Mouse (Mus musculus) ovary, postnatal 36 days (tissue): ENCODE data around the gene Hbs1l.

ENCODE experiments used
- DNase-seq: peaks from one replicate; pipeline ENCODE4 v3.0.0; 2022; ENCODE audit warnings: low spot score, mixed read lengths

The Hbs1l gene

GRCm38 (mm10) chr10:21401259-21401658 is 105.5 kb downstream of the Hbs1l start:
- no peak for DNase-seq

DNA sequence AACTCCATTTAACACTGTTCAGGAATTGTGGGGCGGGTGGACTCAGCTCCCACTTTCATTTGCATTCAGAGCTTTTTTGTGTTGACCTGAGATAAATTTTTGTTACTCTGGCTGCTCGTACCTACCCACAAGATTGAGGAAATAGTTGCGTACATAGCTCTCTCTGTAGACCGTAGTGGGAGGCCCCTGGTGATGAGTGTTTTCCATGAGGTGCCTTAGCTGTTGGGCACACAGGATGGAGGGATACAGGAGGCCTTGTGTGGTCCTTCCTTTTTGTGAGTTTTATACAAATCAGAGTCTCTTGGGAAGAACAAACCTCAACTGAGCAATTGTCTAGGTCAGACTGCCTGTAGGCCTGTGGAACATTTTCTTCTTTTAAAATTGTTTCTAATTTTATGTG is 109.0 kb downstream of the Hbs1l start:
- no peak for DNase-seq

DNA sequence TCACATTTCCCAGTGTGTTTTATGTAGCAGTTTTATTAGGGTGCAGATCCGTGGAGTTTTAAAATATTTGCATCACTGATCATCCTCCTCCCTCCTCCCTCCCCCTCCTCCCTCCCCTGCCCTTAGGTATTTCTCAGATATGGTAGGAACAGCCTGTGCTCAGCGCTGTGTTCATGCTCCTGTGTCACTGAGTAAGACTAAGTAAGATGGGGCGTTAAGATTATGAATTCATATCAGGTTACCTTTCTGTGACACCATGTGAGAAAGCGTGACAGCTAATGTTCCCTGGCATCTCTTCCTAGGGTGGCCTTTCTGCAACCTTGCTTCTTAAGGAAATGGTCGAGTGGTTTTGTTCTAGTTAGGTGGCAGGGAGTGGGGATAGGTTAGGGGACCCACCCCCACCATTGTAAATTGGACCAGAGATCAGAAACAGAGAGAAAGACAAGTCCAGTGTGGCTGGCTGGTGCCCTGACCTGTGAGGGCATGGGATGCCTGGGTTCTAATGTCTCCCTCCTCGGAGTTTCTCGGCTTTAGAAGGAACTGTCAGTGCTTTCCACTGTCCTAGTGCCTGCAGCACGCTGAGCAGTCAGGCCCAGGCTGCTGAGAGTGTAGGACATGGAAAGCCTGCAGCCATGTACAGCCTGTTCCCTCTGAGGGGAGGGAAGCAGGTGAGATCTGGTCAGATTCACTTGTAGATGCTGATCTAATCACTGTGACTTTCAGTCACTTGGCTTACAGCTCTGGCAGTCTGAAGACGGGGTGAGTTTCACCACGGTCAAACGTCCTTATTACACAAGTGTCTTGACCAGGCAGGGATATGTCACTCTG is 110.1 kb downstream of the Hbs1l start:
- no peak for DNase-seq

DNA sequence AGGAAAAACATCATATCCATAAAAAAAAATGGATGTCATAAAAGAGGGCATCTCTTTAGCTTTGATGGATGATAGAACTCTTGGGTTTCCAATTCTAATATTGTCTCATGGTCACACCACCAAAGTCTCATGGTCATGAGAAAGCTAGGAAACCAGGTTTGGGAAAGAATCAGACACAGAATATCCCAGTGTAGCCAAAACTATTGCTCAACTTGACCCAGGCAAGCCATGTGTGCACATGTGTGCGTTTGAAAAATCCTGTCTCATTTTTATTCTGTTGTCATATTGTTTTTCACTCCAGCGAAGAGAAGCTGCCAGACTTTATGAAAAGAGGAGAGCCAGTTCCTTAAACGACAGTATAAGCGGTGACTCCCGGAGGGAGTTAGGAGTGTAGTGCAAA is 114.9 kb downstream of the Hbs1l start:
- no peak for DNase-seq

DNA sequence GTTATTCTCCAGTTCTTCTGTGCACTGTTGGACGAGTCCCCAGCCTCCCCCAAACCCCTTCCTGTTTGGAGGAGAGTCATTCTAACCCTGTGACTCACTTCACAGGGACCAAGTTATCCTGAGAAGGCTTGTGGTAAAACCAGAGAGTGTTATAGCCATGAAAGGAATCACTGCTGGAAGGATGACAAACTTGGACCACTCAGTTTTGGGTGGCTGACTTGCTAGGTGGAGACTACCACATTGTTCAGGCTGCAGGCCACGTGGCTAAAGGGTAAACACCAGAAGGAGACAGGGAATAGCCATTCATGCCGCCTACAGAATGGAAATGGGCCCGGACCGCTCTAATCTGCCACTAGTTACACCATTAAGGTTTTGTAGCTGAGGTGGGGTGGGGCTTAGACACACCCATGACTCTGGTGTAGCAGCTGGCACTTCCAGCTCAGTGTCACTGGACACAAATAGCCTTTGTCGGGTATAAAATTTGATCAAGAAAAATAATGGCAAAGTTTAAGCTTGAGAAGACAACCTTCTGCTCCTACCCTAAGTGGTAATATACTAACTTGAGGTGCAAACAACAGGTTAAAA is 115.9 kb downstream of the Hbs1l start:
- DNase-seq, result no peak

DNA sequence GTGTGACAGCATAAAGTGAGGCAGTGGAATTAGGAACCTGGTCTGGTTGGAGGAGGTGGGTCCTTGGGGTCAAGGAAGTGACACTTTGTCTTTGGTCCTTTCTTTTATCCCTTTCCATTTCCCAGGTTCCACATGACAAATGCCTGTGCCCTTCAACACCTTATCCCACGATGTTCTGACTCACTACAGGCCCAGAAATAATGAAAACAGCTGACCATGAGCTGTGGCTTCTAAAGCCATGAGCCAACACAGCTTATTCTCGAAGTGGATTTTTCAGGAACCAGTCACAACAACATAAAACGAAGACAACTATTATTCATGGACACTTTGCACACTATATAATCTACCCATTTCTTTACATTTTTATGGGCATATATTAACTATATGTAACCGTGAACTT is 119.3 kb downstream of the Hbs1l start:
- no peak for DNase-seq

DNA sequence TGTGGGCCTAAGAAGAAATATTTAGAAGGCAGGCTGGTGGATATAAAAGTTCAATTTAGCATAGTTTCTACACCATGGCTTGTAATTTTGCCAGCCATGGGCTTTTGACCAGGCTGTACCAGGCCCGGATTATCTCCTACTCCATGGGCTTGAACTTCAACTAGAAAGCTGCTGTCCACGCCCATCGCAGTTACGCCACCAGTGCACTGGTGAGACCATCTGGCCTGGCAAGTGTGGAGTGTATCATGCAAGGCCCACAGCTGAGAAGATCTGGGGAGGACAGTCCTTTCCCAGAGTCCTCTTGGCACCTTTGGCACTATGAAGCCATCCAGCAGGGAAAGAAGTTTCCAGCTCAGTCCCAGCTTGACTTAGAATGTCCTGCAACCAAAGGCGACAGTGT is 120.4 kb downstream of the Hbs1l start:
- DNase-seq, result no peak
